Mouse (Mus musculus) right cerebral cortex, postnatal 10 days (tissue): ENCODE data around the gene Gm36210.
"Not testable (repeated sequence)": the region's sequence is repeated elsewhere in the genome, so short reads cannot be mapped to it uniquely, and the experiment has no call there.

Experiments
- DNase-seq, 2 experiments: peaks; one replicate each; pipeline ENCODE4 v3.0.0; 2021; ENCODE audit warnings: low spot score in 2 of 2

Gene Gm36210

DNA sequence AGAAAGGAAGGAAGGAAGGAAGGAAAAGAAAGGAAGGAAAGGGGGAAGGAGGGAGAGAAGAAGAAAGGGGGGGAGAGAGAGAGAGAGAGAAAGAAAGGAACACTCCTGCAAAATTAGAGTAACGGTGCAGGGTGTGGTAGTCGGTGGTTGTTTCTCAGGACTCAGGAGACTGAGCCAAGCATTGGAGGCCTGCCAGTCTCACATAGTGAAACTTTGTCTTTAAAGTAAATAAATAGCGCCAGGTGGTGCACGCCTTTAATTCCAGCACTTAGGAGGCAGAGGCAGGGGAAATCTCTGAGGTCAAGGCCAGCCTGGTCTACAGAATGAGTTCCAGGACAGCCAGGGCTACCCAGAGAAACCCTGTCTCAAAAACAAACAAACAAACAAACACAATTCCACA, 19.6 kb downstream of the Gm36210 start:
- no peak for DNase-seq

DNA sequence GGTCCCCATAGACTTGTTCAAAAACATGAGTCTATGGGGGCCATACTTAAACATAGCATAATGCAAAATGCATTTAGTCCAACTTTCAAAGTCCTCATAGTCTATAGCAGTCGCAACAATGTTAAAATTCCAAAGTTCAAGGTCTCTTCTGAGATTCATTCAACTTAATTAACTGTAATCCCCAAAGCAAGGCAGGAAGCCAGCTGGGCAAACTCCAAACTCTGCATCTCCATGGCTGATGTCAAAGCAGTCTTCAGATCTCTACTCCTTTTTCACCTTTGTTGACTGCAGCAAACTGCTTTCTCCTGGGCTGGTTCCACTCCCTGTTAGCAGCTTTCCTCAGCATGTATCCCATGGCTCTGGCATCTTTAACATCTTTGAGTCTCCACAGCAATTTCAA, 27.3 kb downstream of the Gm36210 start:
- not testable (repeated sequence) for DNase-seq

DNA sequence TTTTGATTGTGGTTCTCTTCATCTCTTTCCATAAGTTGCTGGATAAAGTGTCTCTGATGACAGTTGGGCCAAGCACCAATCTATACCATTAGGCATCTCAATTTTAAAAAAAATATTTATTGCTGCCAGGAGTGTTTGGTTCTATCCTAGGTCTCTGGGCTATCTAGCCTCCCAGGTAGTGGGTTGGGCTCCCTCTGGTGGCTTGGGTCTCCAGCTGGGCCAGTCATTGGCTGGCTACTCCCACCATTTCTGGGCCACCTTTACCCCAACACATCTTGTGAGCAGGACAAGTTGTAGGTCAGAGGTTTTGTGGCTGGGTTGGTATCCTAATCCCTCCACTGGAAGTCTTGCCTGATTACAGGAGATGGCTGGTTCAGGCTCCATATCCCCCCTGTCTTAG, 28.1 kb downstream of the Gm36210 start:
- DNase-seq, result no peak

DNA sequence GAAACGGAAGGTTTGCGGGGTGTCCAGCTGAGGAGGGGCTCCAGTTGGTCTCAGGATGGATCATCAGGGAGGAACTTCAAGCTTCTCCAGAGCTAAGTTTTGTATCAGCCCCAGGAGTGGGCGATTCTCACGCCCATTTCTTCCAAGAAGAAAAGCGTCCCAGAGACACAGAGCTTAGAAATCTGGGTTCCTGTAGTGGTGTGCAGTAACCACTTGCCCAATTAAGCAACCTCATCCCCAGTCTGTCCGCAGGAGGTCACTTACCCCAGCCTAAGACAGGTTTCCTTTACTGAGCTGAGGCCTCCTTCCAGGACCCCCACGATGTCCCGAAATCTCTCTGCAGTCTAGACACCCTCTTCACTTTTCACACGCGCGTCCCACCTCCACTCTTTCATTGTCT, 29.1 kb downstream of the Gm36210 start:
- no peak for DNase-seq

DNA sequence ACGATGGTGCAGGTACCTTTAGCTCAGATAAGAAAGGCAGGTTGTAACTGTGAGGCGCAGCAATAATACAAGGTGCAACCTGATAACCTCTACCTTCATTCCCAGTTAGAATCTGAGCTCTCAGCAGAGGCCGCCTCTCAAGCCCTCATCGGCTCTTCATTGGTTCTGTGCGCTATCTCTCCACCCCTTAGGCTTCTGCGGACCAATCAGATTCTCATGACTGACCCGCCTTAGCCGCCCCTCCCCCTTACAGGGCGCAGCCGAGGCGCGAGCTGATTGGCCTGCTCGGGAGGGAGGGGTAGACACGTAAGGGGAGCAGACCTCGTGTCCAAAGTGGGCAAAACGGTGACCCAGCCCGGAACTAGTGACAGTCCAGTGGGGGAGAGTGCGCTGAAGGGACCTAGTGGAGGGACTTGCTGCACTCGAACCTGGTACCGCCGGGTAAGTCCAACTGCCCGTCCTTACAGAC, 29.5 kb downstream of the Gm36210 start, which contains the start of gene Isoc2a:
Gene Isoc2a (plus strand): TSS at position 401 of the 469 bp plus-strand sequence.
- DNase-seq, result peak; percentile 93

DNA sequence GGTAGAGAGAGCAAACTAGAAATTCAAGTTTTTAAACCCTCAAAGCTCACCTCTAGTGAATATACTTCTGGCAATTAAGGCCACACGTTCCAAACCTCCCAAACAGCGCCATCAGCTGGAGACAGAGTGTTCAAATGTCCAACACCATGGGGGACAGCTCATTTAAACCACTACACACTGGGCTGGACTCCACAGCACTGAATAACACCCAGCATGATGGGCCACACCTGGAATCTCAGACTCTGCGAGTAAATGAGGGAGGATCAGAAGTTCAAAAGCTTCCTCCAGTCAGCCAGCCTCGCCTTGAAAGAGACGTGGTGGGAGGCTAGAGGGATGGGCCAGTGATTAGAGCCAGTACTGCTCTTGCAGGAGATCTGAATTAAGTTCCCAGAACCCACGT, 36.2 kb downstream of the Gm36210 start, which contains the start of gene Isoc2b:
Gene Isoc2b (minus strand): TSS at position 126 of the 400 bp plus-strand sequence.
- no peak for DNase-seq

DNA sequence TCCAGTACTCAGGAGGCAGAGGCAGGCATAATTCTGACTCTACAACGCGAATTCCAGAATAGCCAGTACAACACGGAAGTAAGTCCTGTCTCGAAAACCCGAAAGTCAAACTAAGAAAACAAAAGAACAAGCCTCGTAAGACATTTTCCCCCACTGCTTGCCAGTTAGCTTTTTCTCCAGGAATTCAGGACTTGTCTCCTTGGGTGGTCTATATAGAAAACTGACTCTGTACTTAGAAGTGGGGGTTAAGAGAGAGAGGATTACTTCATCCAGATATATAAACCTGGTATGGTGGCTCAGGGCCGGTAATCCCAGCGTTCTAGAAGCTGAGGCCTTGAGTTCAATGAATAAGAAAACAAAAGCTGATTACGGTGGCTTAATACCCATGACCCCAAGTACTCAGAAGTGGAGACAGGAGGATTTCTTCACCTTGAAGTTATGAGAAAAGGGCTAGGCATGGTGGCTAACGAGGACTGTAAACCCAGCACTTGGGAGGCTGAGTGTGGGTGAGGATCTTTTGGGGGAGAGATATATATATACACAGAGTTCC, 39.6 kb downstream of the Gm36210 start:
- no peak for DNase-seq

DNA sequence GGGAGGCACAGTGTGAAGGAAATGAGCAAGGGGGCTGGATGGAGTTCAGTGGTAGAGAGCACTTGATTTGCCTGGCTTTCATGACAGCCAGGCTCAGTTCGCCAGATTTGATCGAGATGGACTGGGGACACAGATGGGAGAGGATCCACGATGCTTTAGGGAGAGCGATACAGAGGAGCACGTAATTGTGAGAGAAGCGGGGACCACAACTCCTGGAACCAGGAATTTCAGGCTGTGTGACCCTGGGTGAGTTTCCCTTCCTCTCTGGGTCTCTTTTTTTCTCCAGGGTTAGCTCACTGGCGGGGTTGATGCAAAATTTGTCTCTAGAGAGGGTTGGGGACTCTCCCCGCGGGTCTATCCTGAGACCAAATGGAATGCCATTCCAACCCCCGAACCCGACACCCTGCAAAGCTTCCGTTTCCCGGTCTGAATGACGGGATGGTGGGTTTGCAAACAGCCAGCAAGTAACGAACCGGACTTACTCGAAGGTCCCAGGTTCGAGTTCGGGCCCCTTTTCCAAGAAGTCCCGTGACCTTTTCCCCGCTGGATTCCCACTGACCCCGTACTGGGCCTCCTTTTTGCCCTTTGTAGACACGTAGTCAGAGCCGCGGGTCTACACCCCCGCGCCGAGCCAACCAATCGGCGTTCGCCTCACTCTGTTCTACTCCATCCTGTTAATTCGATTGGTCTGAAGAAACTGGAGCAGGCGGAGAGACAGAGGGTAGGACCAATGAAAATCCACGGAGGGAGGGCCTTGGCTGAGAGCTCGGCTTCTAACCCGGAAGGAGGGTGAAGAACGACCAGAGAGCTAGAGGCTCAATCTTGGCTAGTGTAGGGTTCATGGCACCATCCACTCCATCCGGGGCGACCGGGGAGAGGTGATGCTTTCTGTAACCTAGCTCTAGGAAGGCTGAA, 40.5 kb downstream of the Gm36210 start:
- peak; percentile 97 to 98 for DNase-seq

DNA sequence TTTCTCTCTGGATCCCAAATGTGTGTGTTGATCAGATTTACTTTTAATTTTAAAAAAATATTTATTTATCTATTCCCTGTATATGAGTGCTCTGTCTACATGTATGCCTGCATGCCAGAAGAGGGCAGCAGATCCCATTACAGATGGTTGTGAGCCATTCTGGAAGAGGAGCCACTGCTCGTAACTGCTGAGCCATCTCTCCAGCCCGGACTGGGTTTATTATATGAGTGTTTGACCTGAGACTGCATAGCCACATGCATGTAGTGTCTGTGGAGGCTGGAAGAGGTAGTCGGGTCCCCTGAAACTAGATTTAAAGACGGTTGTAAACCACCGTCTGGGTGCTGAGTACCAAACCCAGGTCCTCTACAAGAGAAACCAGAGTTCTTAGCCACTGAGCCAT, 41.2 kb downstream of the Gm36210 start:
- DNase-seq, result peak; percentile 63 to 66

DNA sequence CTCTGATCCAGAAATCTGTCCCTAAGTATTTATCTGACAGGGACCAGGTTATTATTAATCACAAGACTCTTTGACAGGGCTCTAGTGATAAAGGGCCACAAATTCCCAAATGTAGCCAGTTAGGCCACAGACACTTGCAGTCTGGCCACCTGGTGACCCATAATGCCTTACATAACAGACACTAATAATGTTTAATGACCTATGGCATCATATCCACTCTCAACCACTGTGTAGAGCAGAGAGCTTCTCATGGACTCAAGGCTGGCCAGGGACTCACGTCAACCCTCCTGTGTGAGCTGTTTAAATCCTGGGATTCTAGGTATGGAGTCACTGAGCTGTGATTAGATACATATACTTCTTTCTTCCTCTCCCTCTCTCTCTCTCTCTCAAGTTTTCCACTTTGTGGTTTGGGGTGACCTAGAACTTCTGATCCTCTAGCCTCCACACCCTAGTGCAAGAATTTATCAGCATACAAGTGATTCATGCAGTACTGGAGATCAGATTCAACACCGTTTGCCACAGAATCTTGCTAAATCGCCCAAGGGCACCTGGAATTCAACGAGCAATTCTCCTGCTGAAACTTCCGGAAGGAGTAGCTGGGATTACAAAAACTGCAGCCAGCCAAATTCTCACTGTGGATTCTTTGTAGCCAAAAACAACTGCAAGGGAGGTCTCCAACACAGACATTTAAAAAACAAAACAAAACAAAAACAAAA, 42.0 kb downstream of the Gm36210 start:
- no peak for DNase-seq

DNA sequence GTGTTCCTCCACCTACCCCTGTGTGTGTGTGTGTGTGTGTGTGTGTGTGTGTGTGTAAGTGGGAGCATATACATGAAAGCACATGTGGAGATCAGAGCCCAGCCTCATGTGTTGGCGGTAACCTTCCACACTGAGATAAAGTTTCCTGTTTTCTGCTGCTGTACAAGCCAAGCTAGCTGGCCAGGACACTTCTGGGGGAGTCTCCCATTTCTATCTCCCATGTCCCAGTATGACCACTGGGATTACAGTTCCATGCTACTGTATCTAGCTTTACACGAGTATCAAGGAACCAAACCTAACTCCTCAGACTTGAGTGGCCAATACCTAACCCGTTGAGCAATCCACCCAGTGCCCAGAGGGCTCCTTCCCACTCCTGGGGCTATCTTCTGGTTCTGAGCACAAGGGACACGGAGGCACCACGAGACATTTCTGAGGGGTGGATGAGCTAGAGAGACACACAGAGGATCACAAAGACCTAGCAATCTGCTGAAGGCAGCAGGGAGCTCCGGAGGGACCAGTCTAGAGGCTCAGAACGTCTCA, 42.7 kb downstream of the Gm36210 start:
- no peak for DNase-seq

DNA sequence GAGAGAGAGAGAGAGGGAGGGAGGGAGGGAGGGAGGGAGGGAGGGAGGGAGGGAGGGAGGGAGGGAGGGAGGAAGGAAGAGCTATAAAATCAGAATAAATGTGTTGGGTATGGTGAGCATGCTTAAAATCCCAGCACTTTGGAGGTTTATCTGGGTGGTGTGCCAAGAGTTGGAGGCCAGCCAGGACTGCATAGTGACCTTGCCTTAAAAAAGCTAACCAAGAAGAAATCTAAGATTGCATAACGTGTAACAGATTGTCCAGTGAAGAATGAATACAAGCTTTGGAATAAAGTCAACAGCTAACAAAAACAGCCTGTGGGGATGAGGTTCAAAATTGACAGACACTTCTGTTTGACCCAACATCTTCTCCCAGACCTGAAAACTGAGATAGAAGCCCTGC, 43.3 kb downstream of the Gm36210 start:
- no peak for DNase-seq

DNA sequence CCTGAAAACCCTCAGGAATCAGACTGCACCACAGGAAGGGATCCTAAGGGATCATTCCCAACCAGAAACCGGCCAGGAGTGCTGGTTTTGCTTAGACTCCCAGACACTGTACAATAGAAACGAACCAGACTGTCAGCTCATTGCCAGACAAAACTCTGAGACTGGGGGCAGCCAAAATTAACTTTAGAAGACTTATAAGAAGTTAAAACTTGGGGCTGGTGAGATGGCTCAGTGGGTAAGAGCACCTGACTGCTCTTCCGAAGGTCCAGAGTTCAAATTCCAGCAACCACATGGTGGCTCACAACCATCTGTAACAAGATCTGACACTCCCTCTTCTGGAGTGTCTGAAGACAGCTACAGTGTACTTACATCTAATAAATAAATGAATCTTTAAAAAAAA, 45.4 kb downstream of the Gm36210 start:
- not testable (repeated sequence) for DNase-seq

DNA sequence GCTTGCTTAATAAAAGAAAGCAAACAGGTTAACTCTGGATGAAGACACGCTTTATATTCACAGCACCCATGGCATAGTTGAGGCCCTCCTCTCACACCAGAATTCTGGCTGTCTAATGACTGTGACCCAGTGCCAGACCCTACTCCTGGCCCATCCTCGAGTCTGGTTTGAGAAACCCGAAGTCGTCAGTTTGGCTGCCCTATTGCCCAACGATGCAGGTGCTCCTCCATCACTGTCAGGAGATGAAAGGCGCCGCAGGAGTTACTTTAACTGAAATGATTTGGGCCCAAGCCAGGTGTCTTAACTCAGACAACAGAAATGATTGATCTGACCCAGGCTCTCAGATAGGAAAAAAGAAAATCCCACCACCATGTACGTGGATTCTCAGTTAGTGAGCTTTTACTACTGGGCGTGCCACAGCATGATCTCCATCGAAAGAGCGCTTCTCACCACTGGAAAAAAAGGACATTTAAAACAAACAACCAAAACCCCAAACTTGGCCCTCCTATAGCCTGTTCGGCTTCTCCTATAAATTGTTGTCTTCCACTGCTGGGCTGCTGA, 46.8 kb downstream of the Gm36210 start:
- no peak for DNase-seq

DNA sequence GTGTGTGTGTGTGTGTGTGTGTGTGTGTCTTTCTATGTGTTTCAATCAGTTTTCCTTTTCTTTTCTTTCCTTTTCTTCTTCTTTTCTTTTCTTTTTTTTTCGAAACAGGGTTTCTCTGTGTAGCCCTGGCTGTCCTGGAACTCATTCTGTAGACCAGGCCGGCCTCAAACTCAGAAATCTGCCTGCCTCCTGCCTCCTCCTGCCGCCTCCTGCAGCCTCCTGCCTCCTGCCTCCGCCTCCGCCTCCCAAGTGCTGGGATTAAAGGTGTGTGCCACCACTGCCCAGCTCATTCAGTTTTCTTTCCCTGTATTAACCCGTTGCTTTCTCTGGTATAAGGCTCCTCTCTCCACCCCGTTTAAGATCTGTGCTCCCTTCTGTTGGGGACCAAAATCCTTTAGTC, 49.0 kb downstream of the Gm36210 start:
- peak in 1 of 2 experiments; percentile 59 for DNase-seq

DNA sequence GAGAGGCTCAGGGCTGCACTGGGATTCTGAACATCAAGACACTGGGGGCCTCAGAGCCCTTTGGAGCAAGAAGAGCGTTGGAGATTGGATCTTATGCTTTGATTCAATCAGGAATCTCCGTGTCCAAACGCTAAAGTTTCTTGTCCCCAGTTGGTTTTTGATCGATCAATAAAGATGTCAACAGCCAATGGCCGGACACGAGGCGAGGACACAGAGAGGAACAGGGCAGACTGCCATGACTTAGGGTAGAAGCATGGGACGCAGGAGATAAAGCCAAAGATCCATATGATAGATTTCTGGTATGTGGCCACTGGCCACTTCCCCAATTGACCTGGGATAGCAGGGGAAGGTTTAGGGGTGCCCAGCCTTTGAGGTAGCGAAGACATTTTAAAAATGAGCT, 49.8 kb downstream of the Gm36210 start:
- no peak for DNase-seq

DNA sequence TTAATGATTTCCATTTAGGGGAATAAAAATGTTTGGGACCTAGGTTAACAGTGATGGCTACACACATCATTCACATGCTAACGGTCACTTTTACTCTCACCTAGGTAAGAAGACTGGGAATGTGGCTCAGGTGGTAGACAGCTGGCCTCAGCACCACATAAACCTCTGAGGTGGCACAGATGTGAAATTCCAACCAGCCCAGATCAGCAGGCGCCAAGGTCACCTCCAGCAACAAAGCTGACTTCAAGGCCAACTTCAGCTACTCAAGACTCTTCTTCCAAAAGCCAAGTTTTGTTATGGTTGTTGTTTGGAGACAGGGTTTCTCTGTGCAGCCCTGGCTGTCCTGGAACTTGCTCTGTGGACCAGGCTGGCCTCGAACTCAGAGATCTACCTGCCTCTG, 52.7 kb downstream of the Gm36210 start:
- no peak for DNase-seq

DNA sequence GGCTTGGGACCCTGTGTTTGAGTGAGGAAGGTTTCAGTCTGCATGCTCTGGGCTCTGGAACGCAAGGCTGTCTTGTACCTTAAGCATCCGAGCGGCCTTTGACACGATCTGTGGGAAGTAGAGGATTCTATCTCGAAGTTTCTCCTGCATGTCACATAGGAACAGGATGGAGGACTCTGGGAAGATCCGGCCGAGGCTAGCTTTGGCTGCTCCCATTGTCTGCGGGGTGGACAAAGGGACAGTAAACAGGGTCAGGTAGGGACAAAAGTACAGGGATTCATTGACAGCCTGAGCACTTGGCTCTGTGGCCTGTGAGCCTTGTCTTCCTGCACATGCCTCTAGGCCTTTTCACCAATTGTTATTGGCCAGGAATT, 55.0 kb downstream of the Gm36210 start:
- DNase-seq, result no peak

DNA sequence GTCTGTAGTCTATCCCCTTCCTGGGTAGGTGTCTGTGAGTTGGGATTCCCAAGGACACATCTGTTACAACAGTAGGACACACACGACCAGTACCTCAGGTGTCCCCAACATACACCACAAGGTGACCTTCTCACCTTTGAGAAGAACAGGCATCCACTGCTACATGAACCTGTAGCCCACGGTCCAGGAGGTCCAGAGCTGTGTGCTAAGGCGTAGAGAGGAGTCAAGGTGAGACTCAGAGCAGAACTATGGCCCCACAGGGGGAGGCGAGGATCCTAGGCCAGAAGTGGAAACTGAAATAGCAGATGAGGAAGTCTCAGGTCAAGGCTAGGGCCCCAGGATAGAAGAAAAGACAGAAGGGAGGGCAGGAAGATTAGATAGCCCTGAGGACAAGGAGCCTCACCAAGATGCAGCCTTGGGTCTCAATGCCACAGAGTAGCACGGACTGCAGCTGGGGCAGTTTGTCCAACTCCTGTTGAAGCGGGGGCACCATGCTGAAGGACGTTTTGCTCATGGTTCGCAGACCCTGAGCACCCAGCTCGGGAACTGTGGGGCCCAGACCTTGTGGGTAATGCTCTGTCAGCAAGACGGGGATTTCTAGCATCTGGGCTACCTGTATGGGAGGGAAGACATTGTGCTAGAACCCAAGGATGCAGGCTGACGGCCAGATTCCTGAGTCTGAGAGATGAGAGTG, 55.5 kb downstream of the Gm36210 start:
- DNase-seq, result no peak

DNA sequence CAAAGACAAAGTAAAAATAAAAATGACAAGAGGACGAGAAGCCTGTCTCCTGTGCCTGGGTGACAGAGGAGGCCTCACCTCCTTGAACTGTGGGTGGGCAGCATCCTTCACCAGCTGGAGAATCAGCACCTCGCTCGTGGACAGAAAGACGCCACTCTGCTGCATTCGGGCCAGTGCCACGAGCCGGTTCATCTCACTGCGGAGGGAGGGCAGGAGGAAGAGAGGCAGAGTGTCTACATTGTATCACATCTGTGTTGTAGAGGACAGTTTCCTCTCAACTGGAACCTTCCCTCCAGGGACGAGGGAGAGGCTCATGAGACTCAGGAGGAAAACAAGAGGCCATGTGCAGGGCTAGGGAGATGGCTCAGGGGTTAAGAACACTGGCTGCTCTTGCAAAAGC, 56.9 kb downstream of the Gm36210 start:
- DNase-seq, result no peak
